Mouse (Mus musculus) layer of hippocampus, adult 6 months (tissue): ENCODE results near the gene Ovol1. TPM values are rescaled to one million over a fixed set of nuclear protein-coding genes. Genes with fewer than 3 reads are reported as not detected.

Source experiments
- long read RNA-seq, 2 experiments: library from polyadenylated mRNA; unstranded; transcript quantifications; one replicate each; pipeline ENCODE4 v2.0.0; 2019 to 2020
- polyA plus RNA-seq: library from polyadenylated mRNA; unstranded; fragments of <200 nt; fragmentation: Nextera tagmentation; gene quantifications from 2 replicates; pipeline ENCODE4 v1.2.3, GENCODE M21; 2021

The Ovol1 gene
- polyA plus RNA-seq: not detected in 2 replicates
- long read RNA-seq, experiment 1: 0 reads
- long read RNA-seq, experiment 2: 0 reads

DNA sequence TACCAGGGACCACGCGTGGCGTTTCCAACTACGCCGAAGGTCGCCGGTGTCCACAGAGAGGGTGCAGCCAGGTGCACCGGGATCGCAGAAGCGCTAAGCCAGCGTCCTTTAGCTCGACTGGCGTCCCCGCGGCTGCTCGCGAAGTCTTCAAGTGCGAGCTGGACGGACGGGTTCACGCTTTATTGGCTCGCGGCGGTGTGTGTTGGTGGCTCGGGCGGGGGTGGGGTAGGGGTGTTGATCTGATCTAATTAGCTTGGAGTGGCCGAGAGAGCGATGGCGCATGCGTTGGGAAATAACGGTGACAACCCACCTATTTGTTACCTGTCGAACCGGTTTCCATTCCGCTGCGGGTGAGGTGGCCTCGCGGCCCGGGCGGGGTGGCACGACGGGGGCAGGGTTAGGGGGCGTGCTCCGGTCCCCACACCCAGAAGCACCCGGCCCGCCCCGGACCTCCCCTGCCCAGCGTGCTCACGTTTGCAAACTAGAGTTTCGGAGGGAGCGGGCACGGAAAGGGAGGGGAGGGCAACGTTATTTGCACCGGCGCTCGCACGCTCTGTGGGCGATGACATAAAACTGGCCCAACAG, at the start of gene Ovol1:
Ovol1 (minus strand) TSS at position 190 of the 585 bp plus-strand sequence.

GRCm38 (mm10) chr19:5609547-5610404, 49.3 kb upstream of the Ovol1 start, which contains the start of gene Kat5:
TSS of gene Kat5 (minus strand) at chr19:5610237.

DNA sequence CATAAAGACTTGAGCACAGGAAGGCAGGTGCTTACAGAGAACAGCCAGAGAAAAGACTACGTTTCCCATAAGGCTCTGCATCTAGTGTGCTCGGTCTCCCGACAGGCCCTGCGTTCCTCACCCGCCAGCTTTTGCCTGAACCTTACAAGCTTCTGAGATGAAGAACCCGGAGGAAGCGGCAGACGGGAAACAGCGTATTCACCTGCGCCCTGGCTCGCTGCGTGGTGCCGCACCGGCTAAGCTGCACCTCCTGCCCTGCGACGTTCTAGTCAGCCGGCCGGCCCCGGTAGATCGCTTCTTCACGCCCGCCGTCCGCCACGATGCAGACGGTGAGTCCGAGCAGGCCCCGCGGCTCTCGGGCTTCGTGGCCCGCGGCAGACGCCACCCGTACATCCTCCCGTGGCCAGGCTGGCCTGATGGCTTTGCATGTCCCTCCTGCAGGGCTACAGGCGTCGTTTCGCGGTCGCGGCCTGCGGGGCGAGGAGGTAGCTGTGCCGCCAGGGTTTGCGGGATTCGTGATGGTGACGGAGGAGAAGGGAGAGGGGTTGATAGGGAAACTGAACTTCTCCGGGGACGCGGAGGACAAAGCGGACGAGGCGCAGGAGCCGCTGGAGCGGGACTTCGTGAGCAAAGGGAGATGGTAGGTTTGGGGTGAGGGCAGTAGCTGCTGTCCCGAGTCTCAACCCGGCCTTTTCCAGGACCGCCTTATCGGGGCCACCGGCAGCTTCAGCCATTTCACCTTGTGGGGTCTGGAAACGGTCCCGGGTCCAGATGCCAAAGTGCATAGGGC, 41.5 kb upstream of the Ovol1 start, which contains the start of gene Rnaseh2c:
Rnaseh2c (plus strand) TSS at position 122 of the 790 bp plus-strand sequence.

GRCm38 (mm10) chr19:5567534-5568469, 7.4 kb upstream of the Ovol1 start, which contains the start of gene Ap5b1:
TSS of gene Ap5b1 (plus strand) at chr19:5568025.

GRCm38 (mm10) chr19:5510031-5511026, 50.1 kb downstream of the Ovol1 start, which contains the start of gene Snx32:
TSS of gene Snx32 (minus strand) at chr19:5510538.

GRCm38 (mm10) chr19:5503687-5504086, 56.8 kb downstream of the Ovol1 start, which contains the start of gene 1700020D05Rik:
TSS of gene 1700020D05Rik (minus strand) at chr19:5503787.

Other genes starting within 250 kb of the Ovol1 start
- not detected in 2 replicates for gene Catsper1, start 224.9 kb downstream of the Ovol1 start, polyA plus RNA-seq
- gene Cst6, start 211.1 kb downstream of the Ovol1 start, polyA plus RNA-seq: 20.6 and 32.3 TPM in 2 replicates
- gene Eif1ad, start 193.9 kb downstream of the Ovol1 start, polyA plus RNA-seq: 22.7 and 28.8 TPM in 2 replicates
- 166 and 174 TPM in 2 replicates for gene Banf1, start 193.5 kb downstream of the Ovol1 start, polyA plus RNA-seq
- gene Sart1, start 171.9 kb downstream of the Ovol1 start, polyA plus RNA-seq: 23.3 and 23.5 TPM in 2 replicates
- gene Tsga10ip, start 158.1 kb downstream of the Ovol1 start, polyA plus RNA-seq: not detected in 2 replicates
- 165 and 209 TPM in 2 replicates for gene Drap1, start 135.7 kb downstream of the Ovol1 start, polyA plus RNA-seq
- gene AI837181, start 135.5 kb downstream of the Ovol1 start, polyA plus RNA-seq: 40.3 and 40.7 TPM in 2 replicates
- 0.38 TPM in 1 of 2 replicates, not detected in the other for gene Fosl1, start 113.1 kb downstream of the Ovol1 start, polyA plus RNA-seq
- 15.8 and 16.5 TPM in 2 replicates for gene Ccdc85b, start 102.8 kb downstream of the Ovol1 start, polyA plus RNA-seq
- 85.1 and 88.5 TPM in 2 replicates for gene Fibp, start 100.0 kb downstream of the Ovol1 start, polyA plus RNA-seq
- gene Ctsw, start 92.1 kb downstream of the Ovol1 start, polyA plus RNA-seq: 0.20 and 0.41 TPM in 2 replicates
- gene Efemp2, start 86.7 kb downstream of the Ovol1 start, polyA plus RNA-seq: 17.7 and 32.4 TPM in 2 replicates
- gene Mus81, start 72.2 kb downstream of the Ovol1 start, polyA plus RNA-seq: 24.3 and 24.9 TPM in 2 replicates
- 906 and 1,048 TPM in 2 replicates for gene Cfl1, start 70.2 kb downstream of the Ovol1 start, polyA plus RNA-seq
- gene 1700020D05Rik, start 56.9 kb downstream of the Ovol1 start, polyA plus RNA-seq: not detected in 2 replicates
- 50.6 and 51.6 TPM in 2 replicates for gene Snx32, start 50.1 kb downstream of the Ovol1 start, polyA plus RNA-seq
- 2.8 and 5.1 TPM in 2 replicates for gene Ap5b1, start 7.4 kb upstream of the Ovol1 start, polyA plus RNA-seq
- 47.4 and 53.5 TPM in 2 replicates for gene Rnaseh2c, start 41.2 kb upstream of the Ovol1 start, polyA plus RNA-seq
- gene Kat5, start 49.6 kb upstream of the Ovol1 start, polyA plus RNA-seq: 41.3 and 45.1 TPM in 2 replicates
- 9.2 and 14.8 TPM in 2 replicates for gene Rela, start 76.8 kb upstream of the Ovol1 start, polyA plus RNA-seq
- 7.2 and 9.3 TPM in 2 replicates for gene Sipa1, start 103.1 kb upstream of the Ovol1 start, polyA plus RNA-seq
- 6.1 and 6.9 TPM in 2 replicates for gene Map3k11, start 128.1 kb upstream of the Ovol1 start, polyA plus RNA-seq
- 6.7 and 8.1 TPM in 2 replicates for gene Pcnx3, start 128.3 kb upstream of the Ovol1 start, polyA plus RNA-seq
- 0.65 and 0.82 TPM in 2 replicates for gene Kcnk7, start 143.7 kb upstream of the Ovol1 start, polyA plus RNA-seq
- gene Ehbp1l1, start 165.7 kb upstream of the Ovol1 start, polyA plus RNA-seq: 9.6 and 11.4 TPM in 2 replicates
- gene Fam89b, start 169.0 kb upstream of the Ovol1 start, polyA plus RNA-seq: 13.9 and 17.1 TPM in 2 replicates
- 2.5 and 4.3 TPM in 2 replicates for gene Ltbp3, start 180.3 kb upstream of the Ovol1 start, polyA plus RNA-seq
- 53.3 and 62.2 TPM in 2 replicates for gene Scyl1, start 210.8 kb upstream of the Ovol1 start, polyA plus RNA-seq